Mouse (Mus musculus) CH12.LX (cell line): ENCODE results near the gene Dcaf4. TPM values are rescaled to one million over a fixed set of nuclear protein-coding genes. Genes with fewer than 3 reads are reported as not detected.

Experiments
- DNase-seq: peaks from one replicate; pipeline ENCODE4 v3.0.0-alpha.2; 2013; ENCODE audit errors: extremely low read depth
- H3K27ac ChIP-seq: 2 replicates; pipeline ENCODE4 v1.5.1; 2012; ENCODE audit warnings: low read depth, mild to moderate bottlenecking, control low read depth, moderate library complexity; ENCODE audit not compliant: insufficient read depth
- H3K27me3 ChIP-seq: replicated peaks from 2 replicates; pipeline ENCODE3; 2012; ENCODE audit warnings: inconsistent platforms
- H3K36me3 ChIP-seq, 2 experiments: replicated peaks in 1 of 2; 2 replicates each; pipeline versions ENCODE3 to v1.6.1; 2012; ENCODE audit warnings: inconsistent platforms in 1 of 2, low read length in 1 of 2, mild to moderate bottlenecking in 1 of 2, mixed read lengths in 1 of 2, moderate library complexity in 1 of 2; ENCODE audit not compliant: control insufficient read depth in 1 of 2, insufficient read depth in 1 of 2
- H3K4me1 ChIP-seq, 2 experiments: 2 replicates each; pipeline ENCODE4 v1.6.1; 2012; ENCODE audit warnings: inconsistent platforms in 1 of 2, moderate library complexity in 1 of 2; ENCODE audit not compliant: insufficient read depth in 2 of 2, control insufficient read depth in 1 of 2
- H3K4me2 ChIP-seq: 2 replicates; pipeline ENCODE4 v1.6.1; 2012; ENCODE audit warnings: low read depth, mild to moderate bottlenecking, control low read depth; ENCODE audit not compliant: poor library complexity, insufficient read depth, severe bottlenecking
- H3K4me3 ChIP-seq, 3 experiments: fragments of 150-350 bp in 1 of 3; sonication (generic) in 1 of 3; replicated peaks in 1 of 3; 2 replicates each; pipeline versions ENCODE3 to v1.5.1; 2011 to 2012; ENCODE audit warnings: low read depth in 2 of 3, low read length in 2 of 3, mild to moderate bottlenecking in 2 of 3, moderate library complexity in 2 of 3, control low read depth in 1 of 3, improper control_type of control experiment in 1 of 3, inconsistent platforms in 1 of 3, mixed read lengths in 1 of 3; ENCODE audit not compliant: poor library complexity in 1 of 3
- H3K79me2 ChIP-seq: replicated peaks from 2 replicates; pipeline ENCODE4 v1.6.1; 2012; ENCODE audit warnings: mild to moderate bottlenecking, moderate library complexity; ENCODE audit not compliant: control insufficient read depth, poor library complexity, insufficient read depth, severe bottlenecking; ENCODE audit errors: extremely low read depth
- H3K9ac ChIP-seq: 2 replicates; pipeline ENCODE4 v1.6.1; 2012; ENCODE audit warnings: low read depth, mild to moderate bottlenecking, control low read depth, moderate library complexity; ENCODE audit not compliant: insufficient read depth
- H3K9me3 ChIP-seq: replicated peaks from 2 replicates; pipeline ENCODE3; 2012; ENCODE audit warnings: low read length, inconsistent platforms, mixed read lengths
- CHD1 ChIP-seq: IDR thresholded peaks from 2 replicates; pipeline ENCODE4 v1.6.1; 2012; ENCODE audit warnings: low read depth, low read length, improper control_type of control experiment, inconsistent platforms
- CTCF ChIP-seq, 2 experiments: IDR thresholded peaks in 1 of 2; conservative IDR thresholded peaks in 1 of 2; 2 replicates each; pipeline ENCODE4 v1.5.1; 2011 to 2012; ENCODE audit warnings: low read depth in 2 of 2, low read length in 2 of 2, improper control_type of control experiment in 1 of 2, inconsistent platforms in 1 of 2, mild to moderate bottlenecking in 1 of 2, moderate library complexity in 1 of 2
- GABPA ChIP-seq: IDR thresholded peaks from 2 replicates; pipeline ENCODE4 v1.6.1; 2012; ENCODE audit warnings: low read depth, low read length, improper control_type of control experiment, inconsistent platforms; ENCODE audit not compliant: insufficient replicate concordance
- HCFC1 ChIP-seq: IDR thresholded peaks from 2 replicates; pipeline ENCODE4 v1.6.1; 2012; ENCODE audit warnings: low read depth, mild to moderate bottlenecking, inconsistent platforms, low read length, improper control_type of control experiment
- JUND ChIP-seq: conservative IDR thresholded peaks from 2 replicates; pipeline ENCODE4 v1.6.1; 2011; ENCODE audit warnings: low read depth, low read length, improper control_type of control experiment
- MAX ChIP-seq: IDR thresholded peaks from 2 replicates; pipeline ENCODE4 v1.6.1; 2011; ENCODE audit warnings: low read length, improper control_type of control experiment
- MEF2A ChIP-seq: IDR thresholded peaks from 2 replicates; pipeline ENCODE4 v1.6.1; 2014; ENCODE audit warnings: low read depth, mild to moderate bottlenecking, inconsistent platforms, low read length, improper control_type of control experiment, borderline replicate concordance
- NELFE ChIP-seq: IDR thresholded peaks from 2 replicates; pipeline ENCODE4 v1.6.1; 2011; ENCODE audit warnings: low read depth, low read length, improper control_type of control experiment
- RAD21 ChIP-seq: IDR thresholded peaks from 2 replicates; pipeline ENCODE4 v1.6.1; 2011; ENCODE audit warnings: low read depth, mild to moderate bottlenecking, low read length, improper control_type of control experiment, moderate library complexity
- RCOR1 ChIP-seq: conservative IDR thresholded peaks from 2 replicates; pipeline ENCODE4 v1.6.1; 2012; ENCODE audit warnings: low read depth, mild to moderate bottlenecking, inconsistent platforms, low read length, improper control_type of control experiment
- SIN3A ChIP-seq: IDR thresholded peaks from 2 replicates; pipeline ENCODE4 v1.6.1; 2012; ENCODE audit warnings: low read length, improper control_type of control experiment, inconsistent platforms
- SMC3 ChIP-seq: IDR thresholded peaks from 2 replicates; pipeline ENCODE4 v1.6.1; 2011; ENCODE audit warnings: low read depth, low read length, improper control_type of control experiment
- TCF12 ChIP-seq: IDR thresholded peaks from 2 replicates; pipeline ENCODE4 v1.6.1; 2014; ENCODE audit warnings: low read depth, mild to moderate bottlenecking, inconsistent platforms, low read length, improper control_type of control experiment
- UBTF ChIP-seq: IDR thresholded peaks from 2 replicates; pipeline ENCODE4 v1.6.1; 2012; ENCODE audit warnings: low read depth, mild to moderate bottlenecking, inconsistent platforms, low read length, improper control_type of control experiment, moderate library complexity
- ZC3H11A ChIP-seq: IDR thresholded peaks from 2 replicates; pipeline ENCODE4 v1.6.1; 2012; ENCODE audit warnings: low read depth, mild to moderate bottlenecking, inconsistent platforms, low read length, improper control_type of control experiment
- ZKSCAN1 ChIP-seq: IDR thresholded peaks from 2 replicates; pipeline ENCODE4 v1.6.1; 2012; ENCODE audit warnings: low read depth, inconsistent platforms, low read length, improper control_type of control experiment, borderline replicate concordance
- ZNF384 ChIP-seq: IDR thresholded peaks from 2 replicates; pipeline ENCODE4 v1.6.1; 2012; ENCODE audit warnings: low read depth, low read length, improper control_type of control experiment, inconsistent platforms
- dilution Hi-C: fragments of 300-500 bp; cut with MboI; formaldehyde crosslinking; loops from 2 replicates; pipeline ENCODE4 v1.14.3; 2020; ENCODE audit warnings: low sequenced_read_pairs; ENCODE audit not compliant: extremely low pct_unique_long_range_greater_than_20kb, extremely low pct_ligation_motif_present
- in situ Hi-C: fragments of 300-500 bp; cut with MboI; formaldehyde crosslinking; loops from 3 replicates; pipeline ENCODE4 v1.14.3; 2019; ENCODE audit warnings: low sequenced_read_pairs, low pct_ligation_motif_present, low pct_unique_long_range_greater_than_20kb, mixed read lengths
- polyA plus RNA-seq: library from polyadenylated mRNA; unstranded; fragments of >175 nt; gene quantifications from 2 replicates; pipeline ENCODE4 v1.2.1, GENCODE M21; 2012; ENCODE audit warnings: low read depth; ENCODE audit not compliant: insufficient read length
- total RNA-seq, 2 experiments: library from RNA; depleted of rRNA; stranded (reverse); fragments of 300-350 nt in 1 of 2; fragments of >200 nt in 1 of 2; gene quantifications; 2 replicates each; pipeline ENCODE4 v1.2.3; 2012 to 2014

Gene Dcaf4
- total and polyA plus RNA-seq, 3 experiments = 17.3 to 23.6 (median 22.0) TPM

GRCm38 (mm10) chr12:83502190-83502589 lies 18.1 kb upstream of the Dcaf4 start:
- peak overlapping the region; percentile 91 for H3K4me2 ChIP-seq
- H3K27ac ChIP-seq = no peak overlapping the region
- dilution Hi-C loops = no loop called here
- in situ Hi-C loops = no loop called here
- no peaks in the 10 kb centered on the region for H3K27me3 ChIP-seq
- H3K9ac ChIP-seq = no peak overlapping the region
- H3K4me3 ChIP-seq = no peak overlapping the region
- DNase-seq = peak; percentile 71
- H3K79me2 ChIP-seq = no peaks in the 10 kb centered on the region
- TF ChIP-seq RAD21 = peak; percentile 94
- TF ChIP-seq RCOR1 = no peak
- TF ChIP-seq CTCF (conservative IDR thresholded peaks at IDR 0.05 in 1 of 2, IDR thresholded peaks at IDR 0.05 in 1 of 2; ENCODE audit: low read depth in 2 of 2, low read length in 2 of 2) = peak; percentile 80 to 88
- peak; percentile 55 for TF ChIP-seq ZC3H11A
- TF ChIP-seq SMC3 = peak; percentile 83
- no peak for TF ChIP-seq MAX
- H3K36me3 ChIP-seq = no peaks in the 10 kb centered on the region
- H3K9me3 ChIP-seq = no peaks in the 10 kb centered on the region
- no peaks in the 10 kb centered on the region for H3K4me1 ChIP-seq

- Histone ChIP-seq H3K27me3 (no peaks in the 10 kb centered on the region), H3K79me2 (no peaks in the 10 kb centered on the region), H3K9ac (no peak overlapping the region), H3K4me1 (no peaks in the 10 kb centered on the region), H3K9me3 (no peaks in the 10 kb centered on the region), H3K4me3 (no peak overlapping the region), H3K36me3 (no peaks in the 10 kb centered on the region), H3K27ac (no peak overlapping the region), H3K4me2 (no peak overlapping the region)
- DNase-seq = no peak
- TF ChIP-seq ZC3H11A (no peak), CTCF (conservative IDR thresholded peaks at IDR 0.05 in 1 of 2, IDR thresholded peaks at IDR 0.05 in 1 of 2; ENCODE audit: low read depth in 2 of 2, low read length in 2 of 2) (peak in 1 of 2 experiments; percentile 4; a peak in 1 of 4 replicates)
- dilution Hi-C loops = no loop called here
- in situ Hi-C loops = no loop called here
Observed at GRCm38 (mm10) chr12:83506543-83506942, 13.7 kb upstream of the Dcaf4 start.

- dilution Hi-C loops = no loop called here
- no peaks in the 10 kb centered on the region for H3K27me3 ChIP-seq
- no peak overlapping the region for H3K27ac ChIP-seq
Observed at GRCm38 (mm10) chr12:83510586-83510985, 9.7 kb upstream of the Dcaf4 start.

More at GRCm38 (mm10) chr12:83510586-83510985, 9.7 kb upstream of the Dcaf4 start:
- in situ Hi-C loops = no loop called here
- TF ChIP-seq ZNF384 (no peak), HCFC1 (no peak), CHD1 (no peak), GABPA (no peak), SIN3A (no peak), MEF2A (no peak), RCOR1 (no peak), UBTF (no peak), SMC3 (no peak), ZKSCAN1 (no peak), TCF12 (no peak), JUND (no peak), NELFE (no peak)
- Histone ChIP-seq H3K36me3 (no peaks in the 10 kb centered on the region), H3K9me3 (no peaks in the 10 kb centered on the region), H3K9ac (no peak overlapping the region), H3K4me1 (peaks cover 0 to 6% of the 10 kb centered on the region in 2 experiments; a peak in 2 of 4 replicates), H3K79me2 (no peaks in the 10 kb centered on the region), H3K4me3 (no peak overlapping the region), H3K4me2 (no peak overlapping the region)
- no peak for DNase-seq
